Mouse (Mus musculus) brown adipose tissue, adult 24 weeks (tissue): ENCODE results near the gene Mrnip. TPM values are rescaled to one million over a fixed set of nuclear protein-coding genes. Genes with fewer than 3 reads are reported as not detected.

Experiments
- H3K27ac ChIP-seq: fragments of 200-500 bp; replicated peaks from 2 replicates; pipeline ENCODE4 v1.5.1; 2012; ENCODE audit warnings: low read depth, mild to moderate bottlenecking, low read length
- H3K4me1 ChIP-seq: fragments of 200-500 bp; 2 replicates; pipeline ENCODE4 v1.6.1; 2012; ENCODE audit warnings: low read length, mixed read lengths; ENCODE audit not compliant: control insufficient read depth, insufficient read depth, insufficient read length
- H3K4me3 ChIP-seq: fragments of 200-500 bp; 2 replicates; pipeline ENCODE4 v1.5.1; 2012; ENCODE audit warnings: low read depth, mild to moderate bottlenecking, low read length, moderate library complexity; ENCODE audit not compliant: insufficient read depth
- polyA plus RNA-seq: library from polyadenylated mRNA; stranded (reverse); fragments of >200 nt; gene quantifications from 2 replicates; pipeline ENCODE4 v1.2.4, GENCODE M21; 2012; ENCODE audit not compliant: missing spikeins, insufficient read depth, insufficient read length

The Mrnip gene
- polyA plus RNA-seq, 1 experiment = 6.3 TPM

DNA sequence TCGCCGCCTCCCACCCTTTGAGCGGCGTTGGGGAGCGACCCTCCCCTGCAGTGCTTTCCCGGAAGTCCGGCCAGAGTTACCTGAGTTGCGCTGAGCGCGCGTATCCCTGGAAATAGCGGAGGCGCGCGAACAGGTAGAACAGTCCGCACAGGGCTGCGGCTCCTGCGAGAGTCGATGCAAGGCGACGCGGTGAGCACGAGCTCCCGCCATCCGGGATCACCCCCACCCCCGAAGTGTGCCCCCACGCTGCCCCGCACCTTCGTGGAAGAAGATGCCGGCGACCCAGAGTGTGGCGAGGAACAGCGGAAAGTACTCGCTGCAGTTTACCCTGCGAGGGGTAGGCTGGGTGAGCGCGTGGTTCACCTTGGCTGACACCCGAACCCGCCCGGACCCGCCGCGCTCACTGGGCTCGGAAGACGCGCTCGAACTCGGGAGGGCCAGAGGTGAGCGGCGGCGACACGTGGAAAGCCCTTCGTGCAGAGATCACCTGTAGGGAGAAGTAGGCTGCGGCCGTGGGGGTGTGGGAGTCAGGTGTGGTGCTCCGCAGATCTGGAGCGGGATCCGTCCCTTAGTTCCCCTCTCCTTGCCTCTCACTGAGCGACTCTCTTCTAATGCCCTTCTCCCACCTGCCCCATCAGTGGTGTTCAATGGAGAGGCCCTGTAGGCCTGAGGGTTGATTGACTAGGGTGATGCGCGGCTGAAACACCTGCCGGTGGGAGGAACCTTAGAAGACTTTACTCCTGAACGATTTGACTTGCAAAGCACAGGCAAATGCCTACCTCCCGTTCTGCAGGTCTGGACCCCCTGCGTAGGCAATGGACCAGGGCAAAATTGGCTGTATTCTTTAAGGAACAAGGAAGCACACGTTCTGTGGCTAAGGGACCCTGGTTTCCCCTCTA, 62.9 kb downstream of the Mrnip start:
- Histone ChIP-seq H3K4me1 (peaks cover 26% of the 10 kb centered on the region), H3K27ac (peak overlapping the region; percentile 57), H3K4me3 (peak overlapping the region; percentile 85)

DNA sequence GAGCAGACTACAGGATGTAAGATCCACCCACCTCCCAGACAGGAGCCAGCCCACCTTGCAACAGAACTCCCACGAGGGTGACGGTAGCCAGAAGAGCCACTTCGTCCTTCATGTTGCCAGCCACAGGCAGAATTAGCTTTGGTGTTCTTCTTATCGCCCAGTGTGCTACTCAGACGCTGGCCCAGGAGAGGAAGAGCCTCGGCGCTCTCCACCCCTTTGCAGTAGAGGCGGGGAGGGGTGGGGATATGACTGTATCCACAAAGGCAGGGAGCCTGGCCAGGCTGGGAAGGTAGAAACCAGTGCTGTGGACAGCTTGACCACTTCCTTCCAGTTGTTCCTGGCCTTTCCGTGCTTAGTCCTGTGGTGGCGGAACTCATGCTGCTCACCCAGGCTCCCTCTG, 64.1 kb downstream of the Mrnip start, which contains the start of gene Ltc4s:
Gene Ltc4s, minus strand, starts transcription at position 293 of the 400 bp plus-strand sequence.
- H3K27ac ChIP-seq = peak within 1 kb of the TSS; percentile 97
- H3K4me3 ChIP-seq = peak within 1 kb of the TSS; percentile 85
- peaks cover 26% of the 10 kb centered on the region for H3K4me1 ChIP-seq

DNA sequence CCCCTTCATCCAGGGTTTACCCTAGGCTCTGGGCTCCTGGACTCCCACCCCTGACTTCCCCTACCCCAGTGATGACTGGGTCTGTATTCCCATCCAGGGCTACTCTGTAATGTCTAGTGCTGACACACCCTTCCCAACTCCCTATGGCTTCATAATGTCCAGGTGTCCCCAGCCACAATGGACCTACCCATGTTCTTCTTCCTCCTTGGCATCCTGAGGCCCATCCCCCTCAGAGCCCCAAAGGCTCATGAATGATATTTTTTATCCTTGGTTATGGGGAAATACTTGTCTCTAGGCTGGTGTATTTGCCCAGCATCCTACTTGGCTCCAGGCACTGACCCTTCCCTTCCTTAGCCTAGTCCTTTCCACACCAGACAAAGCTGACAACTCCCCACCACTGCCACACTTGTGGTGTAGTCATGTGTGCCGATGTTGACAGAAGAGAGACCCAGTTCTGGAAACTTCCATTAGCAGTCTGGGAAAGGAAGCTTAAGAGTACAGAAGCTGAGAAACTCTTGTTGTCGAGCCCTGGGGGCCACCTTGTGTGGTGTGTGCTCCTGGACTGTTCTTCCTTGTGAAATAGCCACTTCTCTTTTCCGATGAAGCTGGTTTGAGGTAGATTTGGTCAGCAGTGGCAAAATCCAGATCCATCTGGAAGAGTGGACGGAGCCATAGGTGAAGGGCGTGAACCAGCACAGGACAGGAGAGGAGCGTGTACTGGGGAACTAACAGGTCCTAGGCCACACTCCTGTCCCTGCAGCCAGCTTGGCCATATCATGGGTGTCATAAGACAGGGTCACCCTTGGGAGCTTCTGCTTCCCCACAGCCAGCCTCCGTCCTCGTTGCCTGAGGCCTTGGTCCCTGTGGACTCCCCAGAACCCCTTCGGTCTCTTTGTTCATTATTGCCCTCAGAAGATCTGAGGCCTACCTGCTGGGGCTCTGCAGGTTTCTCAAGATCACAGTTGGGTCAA, 64.9 kb downstream of the Mrnip start:
- Histone ChIP-seq H3K4me1 (peaks cover 26% of the 10 kb centered on the region), H3K4me3 (peak overlapping the region; percentile 85; the same call in 1 of the 2 replicates), H3K27ac (peak overlapping the region; percentile 97)

DNA sequence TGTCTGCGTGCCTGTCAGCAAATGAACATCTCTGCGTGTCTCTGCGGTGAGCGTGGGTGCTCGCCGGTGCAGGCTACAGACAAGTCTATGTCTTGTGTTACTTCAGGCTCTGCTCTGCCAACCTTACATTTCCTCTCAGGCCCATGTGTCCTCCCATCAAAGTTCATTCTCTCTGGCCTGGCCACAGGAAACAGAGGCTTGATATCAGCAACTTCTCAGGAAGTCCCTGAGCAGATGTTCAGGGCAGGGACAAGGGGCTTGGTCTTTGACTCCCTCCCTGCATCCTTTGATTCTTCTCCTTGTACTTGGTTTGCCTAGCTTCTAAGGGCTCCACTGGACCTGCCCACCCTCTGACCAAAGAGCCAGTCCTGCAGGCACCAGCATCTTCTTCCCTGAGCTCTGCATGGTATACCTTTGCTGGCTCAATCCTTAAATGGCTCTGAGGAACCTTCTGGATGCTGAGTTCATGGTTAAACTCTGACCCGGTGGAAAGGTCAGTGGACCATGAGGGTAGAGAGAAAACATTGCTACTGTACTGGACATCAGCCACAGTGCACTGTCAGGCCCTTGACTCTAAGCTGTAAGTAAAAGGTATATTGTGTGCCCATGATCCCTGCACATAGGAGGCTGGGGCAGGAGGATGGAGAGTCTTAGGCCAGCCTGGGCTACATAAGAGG, 66.1 kb downstream of the Mrnip start:
- Histone ChIP-seq H3K27ac (peak overlapping the region; percentile 63), H3K4me1 (peaks cover 26% of the 10 kb centered on the region), H3K4me3 (no peak overlapping the region)

DNA sequence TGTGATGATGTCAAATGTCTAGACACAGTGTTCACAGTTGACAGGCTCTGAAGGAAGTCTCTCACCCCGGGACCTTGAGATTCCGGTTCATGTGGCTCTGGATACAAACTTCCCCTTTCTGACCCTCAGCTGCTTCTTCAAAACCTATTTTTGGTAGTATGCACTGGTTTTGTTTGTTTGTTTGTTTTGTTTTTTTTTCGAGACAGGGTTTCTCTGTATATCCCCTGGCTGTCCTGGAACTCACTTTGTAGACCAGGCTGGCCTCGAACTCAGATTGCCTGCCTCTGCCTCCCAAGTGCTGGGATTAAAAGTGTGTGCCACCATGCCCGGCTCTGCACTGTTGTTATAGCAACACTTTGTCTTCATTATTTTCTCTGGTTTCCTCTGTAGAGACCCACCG, 69.7 kb downstream of the Mrnip start:
- peaks cover 13% of the 10 kb centered on the region for H3K4me1 ChIP-seq
- no peak overlapping the region for H3K4me3 ChIP-seq
- H3K27ac ChIP-seq = peak overlapping the region; percentile 39; the same call in 1 of the 2 replicates

DNA sequence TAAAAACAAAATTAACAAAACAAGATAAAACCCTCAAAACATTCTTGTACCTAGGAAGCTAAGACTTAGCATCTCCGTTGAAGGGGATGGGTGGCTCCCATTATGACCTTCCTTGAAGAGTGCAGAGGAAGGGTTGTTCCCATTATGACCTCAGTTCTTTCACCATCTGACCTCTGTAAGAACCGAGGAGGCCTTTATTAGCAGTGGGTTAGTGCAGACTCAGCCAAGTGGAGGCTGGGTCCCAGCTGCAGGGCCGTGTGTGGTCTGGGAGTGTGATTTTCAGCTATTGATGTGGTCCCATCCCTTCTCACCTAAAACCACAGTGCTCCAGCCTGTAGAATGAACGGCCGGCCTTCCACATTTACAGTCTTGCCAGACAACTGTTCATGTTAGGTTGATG, 71.0 kb downstream of the Mrnip start:
- H3K4me3 ChIP-seq = no peak overlapping the region
- H3K27ac ChIP-seq = no peak overlapping the region
- peaks cover 2% of the 10 kb centered on the region; the same call in 1 of the 2 replicates for H3K4me1 ChIP-seq

DNA sequence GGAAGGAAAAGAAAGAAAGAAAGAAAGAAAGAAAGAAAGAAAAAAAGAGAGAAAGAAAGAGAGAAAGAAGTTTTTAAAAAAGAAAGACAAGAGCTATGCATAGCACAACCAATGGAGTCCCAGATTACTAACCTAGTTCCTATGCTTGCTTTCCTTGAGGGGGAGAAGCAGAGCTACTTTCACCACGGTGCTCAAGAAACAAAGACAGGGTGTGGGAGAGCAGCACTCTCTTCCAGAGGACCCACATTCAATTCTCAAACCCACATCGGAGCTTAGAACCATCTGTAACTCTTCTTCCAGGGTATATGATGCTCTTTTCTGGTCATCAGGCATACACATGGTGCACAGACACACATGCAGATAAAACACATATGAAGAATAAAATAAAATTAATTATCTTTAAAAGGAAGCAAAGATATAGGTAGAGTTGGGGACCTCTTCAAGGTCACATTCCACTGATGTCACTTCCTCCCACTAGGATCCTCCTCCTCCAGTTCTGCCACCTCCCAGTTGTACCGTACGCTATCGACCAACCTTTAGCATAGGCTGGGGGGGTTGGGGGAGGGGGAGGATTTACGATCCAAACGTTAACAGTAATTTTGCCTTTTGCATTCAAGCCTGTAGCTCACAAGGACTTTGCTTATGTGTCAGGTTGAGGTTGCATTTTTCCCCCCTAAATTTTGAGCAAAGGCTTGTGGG, 74.4 kb downstream of the Mrnip start:
- Histone ChIP-seq H3K27ac (no peak overlapping the region), H3K4me1 (peaks cover 13% of the 10 kb centered on the region)

More for the DNA sequence above, 74.4 kb downstream of the Mrnip start:
- no peak overlapping the region for H3K4me3 ChIP-seq

Other genes starting within 250 kb of the Mrnip start
- gene Rnf130, start 149.1 kb upstream of the Mrnip start, polyA plus RNA-seq = 78.5 and 97.9 TPM in 2 replicates
- 30.8 and 41.0 TPM in 2 replicates for gene Tbc1d9b, start 43.0 kb upstream of the Mrnip start, polyA plus RNA-seq
- 216 and 235 TPM in 2 replicates for gene Sqstm1, start 36.4 kb downstream of the Mrnip start, polyA plus RNA-seq
- gene Mgat4b, start 36.4 kb downstream of the Mrnip start, polyA plus RNA-seq = 57.6 and 60.6 TPM in 2 replicates
- 27.5 and 45.3 TPM in 2 replicates for gene Ltc4s, start 64.2 kb downstream of the Mrnip start, polyA plus RNA-seq
- 3.9 and 5.5 TPM in 2 replicates for gene Maml1, start 117.9 kb downstream of the Mrnip start, polyA plus RNA-seq
- gene Canx, start 151.2 kb downstream of the Mrnip start, polyA plus RNA-seq = 149 and 159 TPM in 2 replicates
- gene Cby3, start 180.0 kb downstream of the Mrnip start, polyA plus RNA-seq = not detected in 2 replicates
- gene Hnrnph1, start 202.5 kb downstream of the Mrnip start, polyA plus RNA-seq = 115 and 183 TPM in 2 replicates